Mouse (Mus musculus) left cerebral cortex, adult 18-20 months (tissue): ENCODE results near the gene Qpct. TPM values are rescaled to one million over a fixed set of nuclear protein-coding genes. Genes with fewer than 3 reads are reported as not detected.

ENCODE experiments used
- total RNA-seq, 2 experiments: library from RNA; stranded (reverse); gene quantifications; 2 replicates each; pipeline ENCODE4 v1.2.3; 2021

Gene Qpct
- total RNA-seq, 2 experiments from 2014 or later: 8.3 to 10.3 TPM

Other genes with a start within 250 kb of the Qpct start
- gene Heatr5b, start 216.5 kb upstream of the Qpct start, total RNA-seq: 10 to 100 TPM; 49.5 to 53.4 TPM
- gene Gpatch11, start 216.3 kb upstream of the Qpct start, total RNA-seq: 10 to 100 TPM; 37.4 to 44.6 TPM
- 1 to 10 TPM; 4.3 to 5.0 TPM for gene Eif2ak2, start 169.3 kb upstream of the Qpct start, total RNA-seq
- not detected for gene Sult6b1, start 144.9 kb upstream of the Qpct start, total RNA-seq
- gene Cebpzos, start 135.4 kb upstream of the Qpct start, total RNA-seq: 10 to 100 TPM; 24.0 to 29.4 TPM
- 10 to 100 TPM; 36.2 to 36.3 TPM for gene Cebpz, start 114.8 kb upstream of the Qpct start, total RNA-seq
- gene Ndufaf7, start 114.8 kb upstream of the Qpct start, total RNA-seq: 10 to 100 TPM; 62.9 to 67.4 TPM
- gene Prkd3, start 31.1 kb upstream of the Qpct start, total RNA-seq: 1 to 10 TPM; 9.3 to 10.0 TPM